Mouse (Mus musculus) ES-Bruce4 (cell line): ENCODE results near the gene Mxd4. TPM values are rescaled to one million over a fixed set of nuclear protein-coding genes. Genes with fewer than 3 reads are reported as not detected.
A peak's percentile ranks its signal among the peaks of the same experiment; 100 is the strongest.

Experiments
- H3K27ac ChIP-seq: 2 replicates; pipeline ENCODE4 v1.5.1; 2012; ENCODE audit warnings: low read length, inconsistent platforms; ENCODE audit not compliant: insufficient read depth
- H3K27me3 ChIP-seq: 2 replicates; pipeline ENCODE4 v1.6.1; 2012; ENCODE audit warnings: mild to moderate bottlenecking, low read length, inconsistent platforms; ENCODE audit not compliant: control insufficient read depth, poor library complexity, insufficient read depth, severe bottlenecking
- H3K36me3 ChIP-seq: 2 replicates; pipeline ENCODE4 v1.6.1; 2012; ENCODE audit warnings: inconsistent platforms, mild to moderate bottlenecking, low read length, moderate library complexity; ENCODE audit not compliant: control insufficient read depth, poor library complexity, insufficient read depth, severe bottlenecking
- H3K4me1 ChIP-seq: one replicate; pipeline ENCODE4 v1.8.1; 2011; ENCODE audit warnings: low read length; ENCODE audit not compliant: control insufficient read depth, insufficient read depth
- H3K4me3 ChIP-seq: 2 replicates; pipeline ENCODE4 v1.5.1; 2011; ENCODE audit warnings: low read depth, mild to moderate bottlenecking, low read length
- H3K9ac ChIP-seq: 2 replicates; pipeline ENCODE4 v1.6.1; 2012; ENCODE audit warnings: low read depth, mild to moderate bottlenecking, inconsistent platforms; ENCODE audit not compliant: poor library complexity, severe bottlenecking
- H3K9me3 ChIP-seq: replicated peaks from 2 replicates; pipeline ENCODE4 v1.6.1; 2012; ENCODE audit warnings: mild to moderate bottlenecking, low read length, inconsistent platforms; ENCODE audit not compliant: control insufficient read depth, poor library complexity, insufficient read depth, severe bottlenecking
- CTCF ChIP-seq: IDR thresholded peaks from one replicate; pipeline ENCODE4 v1.8.1; 2011; ENCODE audit warnings: low read depth, low read length
- EP300 ChIP-seq: IDR thresholded peaks from 2 replicates; pipeline ENCODE4 v1.6.1; 2011; ENCODE audit warnings: low read depth, low read length; ENCODE audit not compliant: insufficient read depth
- POLR2A ChIP-seq: IDR thresholded peaks from one replicate; pipeline ENCODE4 v1.8.1; 2011; ENCODE audit warnings: low read length; ENCODE audit not compliant: insufficient read depth
- polyA plus RNA-seq: library from polyadenylated mRNA; stranded (reverse); fragments of >200 nt; gene quantifications from 2 replicates; pipeline ENCODE4 v1.2.4, GENCODE M21; 2011; ENCODE audit warnings: low read depth; ENCODE audit not compliant: missing spikeins, insufficient read depth, insufficient read length

Mxd4 gene
- polyA plus RNA-seq, 1 experiment = 6.5 TPM

DNA sequence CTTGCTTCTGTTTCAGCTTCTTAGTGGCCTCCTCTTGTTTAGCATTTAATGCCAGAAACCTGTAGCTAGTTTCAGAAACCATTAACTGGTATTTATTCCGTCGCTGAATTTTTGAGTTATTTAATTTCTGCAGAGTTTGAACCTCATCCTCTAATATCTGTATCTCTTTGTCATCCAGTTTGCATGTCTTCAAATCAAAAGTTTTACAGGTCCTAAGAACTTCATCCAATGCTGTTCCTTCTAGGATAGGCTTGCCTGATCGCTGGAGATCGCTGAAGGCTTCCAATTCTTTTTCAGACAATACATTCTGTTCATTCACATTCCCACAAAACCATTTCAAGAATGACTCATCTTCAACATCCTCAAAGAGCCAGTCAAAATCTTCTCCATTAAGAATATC, 19.7 kb downstream of the Mxd4 start:
- no peak for TF ChIP-seq CTCF
- TF ChIP-seq EP300 = no peak
- TF ChIP-seq POLR2A = no peak
- H3K9me3 ChIP-seq = no peaks in the 10 kb centered on the region
- H3K9ac ChIP-seq = no peak overlapping the region
- peaks cover 7% of the 10 kb centered on the region for H3K36me3 ChIP-seq
- no peak overlapping the region for H3K27ac ChIP-seq
- H3K4me1 ChIP-seq = no peaks in the 10 kb centered on the region
- no peaks in the 10 kb centered on the region for H3K27me3 ChIP-seq
- H3K4me3 ChIP-seq = no peak overlapping the region

DNA sequence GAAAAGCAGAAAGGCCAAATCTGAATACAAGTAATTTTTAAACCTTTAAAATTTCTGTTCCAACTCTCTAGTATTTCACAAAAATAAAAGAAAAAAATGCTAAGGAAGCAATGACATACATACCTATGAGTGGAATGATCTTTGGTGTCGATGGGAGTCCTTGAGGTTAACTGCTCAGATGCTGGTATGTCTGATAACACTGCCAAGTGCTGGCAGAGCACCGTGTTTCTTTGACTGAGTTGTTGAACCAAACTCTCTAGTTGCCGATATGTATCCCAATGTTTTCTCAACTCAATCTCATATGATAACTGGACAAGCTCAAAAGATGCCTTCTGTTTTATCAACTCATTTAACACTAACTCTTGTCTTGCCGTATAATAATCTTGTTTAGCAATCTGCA, 21.7 kb downstream of the Mxd4 start:
- no peak for TF ChIP-seq POLR2A
- TF ChIP-seq CTCF = no peak
- no peak for TF ChIP-seq EP300

GRCm38 (mm10) chr5:34148476-34148875, 39.0 kb downstream of the Mxd4 start:
- no peaks in the 10 kb centered on the region for H3K27me3 ChIP-seq
- no peaks in the 10 kb centered on the region for H3K36me3 ChIP-seq
- H3K27ac ChIP-seq = no peak overlapping the region
- peaks cover 10% of the 10 kb centered on the region for H3K9me3 ChIP-seq
- H3K4me3 ChIP-seq = no peak overlapping the region
- TF ChIP-seq POLR2A (no peak), CTCF (no peak), EP300 (no peak)
- no peaks in the 10 kb centered on the region for H3K4me1 ChIP-seq
- no peak overlapping the region for H3K9ac ChIP-seq

More for the DNA sequence above, 21.7 kb downstream of the Mxd4 start:
- H3K36me3 ChIP-seq = peaks cover 7% of the 10 kb centered on the region
- no peaks in the 10 kb centered on the region for H3K4me1 ChIP-seq
- no peaks in the 10 kb centered on the region for H3K27me3 ChIP-seq
- no peak overlapping the region for H3K27ac ChIP-seq
- H3K4me3 ChIP-seq = no peak overlapping the region
- no peaks in the 10 kb centered on the region for H3K9me3 ChIP-seq
- H3K9ac ChIP-seq = no peak overlapping the region

GRCm38 (mm10) chr5:34147554-34147953, 40.0 kb downstream of the Mxd4 start:
- TF ChIP-seq CTCF (no peak), POLR2A (no peak), EP300 (no peak)
- no peaks in the 10 kb centered on the region for H3K36me3 ChIP-seq

DNA sequence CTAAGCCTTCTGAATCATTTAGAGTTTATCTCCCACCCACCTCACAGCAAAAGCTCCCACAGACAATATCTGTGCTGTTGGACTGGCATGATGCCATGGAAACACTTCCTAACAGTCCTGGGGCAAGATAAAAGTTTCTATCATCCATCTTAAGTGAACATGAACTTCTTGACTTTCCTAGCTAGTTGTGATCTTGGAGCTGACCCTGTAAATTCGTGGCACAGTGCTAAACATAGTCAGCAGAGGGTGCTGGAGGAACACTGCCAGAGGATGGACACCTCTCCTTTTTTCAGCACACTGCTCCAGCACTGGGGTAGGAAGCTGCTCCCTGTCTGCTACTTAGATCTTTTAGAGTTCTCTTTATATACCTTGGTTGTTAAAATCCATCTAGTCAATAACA, 47.8 kb downstream of the Mxd4 start:
- H3K9ac ChIP-seq = no peak overlapping the region
- H3K27ac ChIP-seq = no peak overlapping the region
- TF ChIP-seq POLR2A (no peak), CTCF (peak; percentile 45), EP300 (no peak)
- H3K27me3 ChIP-seq = no peaks in the 10 kb centered on the region
- no peak overlapping the region for H3K4me3 ChIP-seq
- no peaks in the 10 kb centered on the region for H3K9me3 ChIP-seq
- H3K36me3 ChIP-seq = no peaks in the 10 kb centered on the region
- H3K4me1 ChIP-seq = no peaks in the 10 kb centered on the region

More at GRCm38 (mm10) chr5:34147554-34147953, 40.0 kb downstream of the Mxd4 start:
- H3K27me3 ChIP-seq = no peaks in the 10 kb centered on the region
- no peaks in the 10 kb centered on the region for H3K4me1 ChIP-seq
- H3K4me3 ChIP-seq = no peak overlapping the region
- H3K27ac ChIP-seq = no peak overlapping the region
- peaks cover 10% of the 10 kb centered on the region for H3K9me3 ChIP-seq
- no peak overlapping the region for H3K9ac ChIP-seq

DNA sequence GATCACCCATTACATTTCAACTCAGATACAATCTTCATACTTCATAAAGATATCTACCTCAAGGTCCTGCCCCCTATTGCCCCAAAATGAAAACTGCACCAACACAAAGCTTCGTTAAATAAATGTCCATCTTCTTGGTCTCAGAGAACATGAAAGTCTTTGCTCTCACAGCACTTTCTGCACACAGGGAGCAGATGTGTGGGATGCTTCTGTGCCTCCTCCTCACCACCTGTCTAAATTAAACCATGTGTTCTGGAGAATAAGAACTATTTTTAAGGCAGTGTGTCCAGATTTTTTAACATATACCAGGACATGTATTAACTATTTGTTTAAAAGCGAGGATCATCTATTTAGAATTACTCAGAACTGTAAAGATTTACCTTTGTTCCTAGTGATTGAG, 54.8 kb downstream of the Mxd4 start:
- TF ChIP-seq POLR2A = no peak
- TF ChIP-seq CTCF = no peak
- TF ChIP-seq EP300 = no peak
- H3K9me3 ChIP-seq = no peaks in the 10 kb centered on the region
- H3K4me1 ChIP-seq = no peaks in the 10 kb centered on the region
- no peak overlapping the region for H3K4me3 ChIP-seq
- H3K27me3 ChIP-seq = no peaks in the 10 kb centered on the region
- H3K9ac ChIP-seq = no peak overlapping the region
- H3K36me3 ChIP-seq = no peaks in the 10 kb centered on the region
- no peak overlapping the region for H3K27ac ChIP-seq
